Mouse (Mus musculus) G1E (cell line): Measurements from ENCODE around the gene Herpud2.

Experiments used
- CTCF ChIP-seq: IDR thresholded peaks from 2 replicates; pipeline ENCODE4 v1.5.1; 2012; ENCODE audit warnings: low read depth, low read length, inconsistent platforms, mixed read lengths
- GATA1 ChIP-seq: IDR thresholded peaks from 2 replicates; pipeline ENCODE4 v1.6.1; 2012; ENCODE audit warnings: borderline replicate concordance, low read length, inconsistent platforms, mixed read lengths
- POLR2AphosphoS5 ChIP-seq: IDR thresholded peaks from 2 replicates; pipeline ENCODE4 v1.6.1; 2012; ENCODE audit warnings: low read depth, low read length, inconsistent platforms; ENCODE audit not compliant: insufficient replicate concordance
- TAL1 ChIP-seq: conservative IDR thresholded peaks from 2 replicates; pipeline ENCODE4 v1.6.1; 2012; ENCODE audit warnings: low read depth, low read length, inconsistent platforms, mixed read lengths

- no peak for TF ChIP-seq CTCF
- no peak for TF ChIP-seq TAL1
- no peak for TF ChIP-seq GATA1
- TF ChIP-seq POLR2AphosphoS5, result no peak
Observed at GRCm38 (mm10) chr9:25169626-25170025, 18.0 kb upstream of the Herpud2 start.
